Mouse (Mus musculus) kidney, postnatal 0 days (tissue): Measurements from ENCODE around the gene Gm13290. TPM values are rescaled to one million over a fixed set of nuclear protein-coding genes. Genes with fewer than 3 reads are reported as not detected.
A peak's percentile ranks its signal among the peaks of the same experiment; 100 is the strongest.
"Not testable (repeated sequence)": the region's sequence is repeated elsewhere in the genome, so short reads cannot be mapped to it uniquely, and the experiment has no call there.

Experiments used
- ATAC-seq: fragments of 200-750 bp; cut with Nextera tagmentation; replicated peaks from 2 replicates; pipeline ENCODE4 v1.8.0; 2017; ENCODE audit warnings: low read depth, moderate number of reproducible peaks, moderate TSS enrichment, moderate library complexity; ENCODE audit not compliant: low FRiP score
- DNase-seq: peaks from one replicate; pipeline ENCODE4 v3.0.0-alpha.2; 2016; ENCODE audit warnings: low spot score
- H3K27ac ChIP-seq: fragments of 300-500 bp; sonication (generic); 2 replicates; pipeline ENCODE4 v1.5.1; 2014; ENCODE audit warnings: mild to moderate bottlenecking
- H3K27me3 ChIP-seq: fragments of 300-500 bp; sonication (generic); 2 replicates; pipeline ENCODE4 v1.6.1; 2014; ENCODE audit warnings: low read length, mixed read lengths; ENCODE audit not compliant: insufficient read depth
- H3K36me3 ChIP-seq: fragments of 300-500 bp; sonication (generic); 2 replicates; pipeline ENCODE4 v1.6.1; 2014; ENCODE audit warnings: low read length, mixed read lengths; ENCODE audit not compliant: insufficient read depth
- H3K4me1 ChIP-seq: fragments of 300-500 bp; sonication (generic); replicated peaks from 2 replicates; pipeline ENCODE4 v1.6.1; 2014; ENCODE audit warnings: antibody characterized with exemption, low read length, mixed read lengths; ENCODE audit not compliant: insufficient read depth
- H3K4me2 ChIP-seq: fragments of 300-500 bp; sonication (generic); 2 replicates; pipeline ENCODE4 v1.6.1; 2014; ENCODE audit warnings: mild to moderate bottlenecking, low read length, moderate library complexity, mixed read lengths
- H3K4me3 ChIP-seq: fragments of 300-500 bp; sonication (generic); replicated peaks from 2 replicates; pipeline ENCODE4 v1.5.1; 2014; ENCODE audit warnings: low read depth, low read length
- H3K9ac ChIP-seq: fragments of 300-500 bp; sonication (generic); 2 replicates; pipeline ENCODE4 v1.6.1; 2014; ENCODE audit warnings: low read depth, low read length
- H3K9me3 ChIP-seq: fragments of 300-500 bp; sonication (generic); replicated peaks from 2 replicates; pipeline ENCODE4 v1.6.1; 2016; ENCODE audit warnings: low read length, inconsistent platforms, mixed read lengths
- CTCF ChIP-seq: IDR thresholded peaks from 2 replicates; pipeline ENCODE4 v1.5.1; 2016; ENCODE audit warnings: antibody characterized with exemption, low read depth, mild to moderate bottlenecking, moderate library complexity
- WGBS: fragments of 180-500 bp; shearing (Covaris S2); extraction: QIAGEN DNeasy Blood & Tissue Kit; methylation state at CpG from one replicate; pipeline ENCODE4 v1.1.7; 2014; 5-methylcytosine and 5-hydroxymethylcytosine counted together
- polyA plus RNA-seq: library from polyadenylated mRNA; unstranded; fragments of >200 nt; fragmentation: Nextera tagmentation; extraction: Ambion mirVana; gene quantifications from 2 replicates; pipeline ENCODE4 v1.2.1, GENCODE M21; 2015

Gene Gm13290
- polyA plus RNA-seq, 1 experiment from 2014 or later, result 0.49 TPM

DNA sequence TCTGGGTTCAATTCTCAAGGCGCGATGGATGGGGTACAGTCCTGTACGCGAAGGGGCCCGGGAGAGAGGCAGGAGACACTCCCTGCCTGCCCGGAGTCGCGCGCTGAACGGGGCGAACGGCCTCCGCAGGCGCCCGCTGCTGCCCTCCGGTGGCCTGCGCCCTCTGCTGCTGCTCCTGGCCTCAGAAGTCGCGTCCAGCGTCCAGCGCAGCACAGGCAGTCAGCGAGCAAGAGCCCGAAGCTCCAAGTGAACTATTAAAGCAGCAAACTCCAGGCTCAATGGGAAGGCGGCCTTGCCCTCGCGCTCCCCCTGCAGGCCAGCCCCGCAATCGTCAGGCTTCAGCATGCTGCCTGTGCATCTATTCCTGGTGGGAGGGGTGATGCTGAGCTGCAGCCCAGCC, 13.2 kb upstream of the Gm13290 start:
- H3K9me3 ChIP-seq, H3K27me3 ChIP-seq, ATAC-seq, H3K9ac ChIP-seq, H3K36me3 ChIP-seq, H3K4me1 ChIP-seq: not testable (repeated sequence)
- peak; percentile 72 for TF ChIP-seq CTCF
- Histone ChIP-seq H3K27ac (peak overlapping the region; percentile 73), H3K4me3 (peak overlapping the region; percentile 16; the same call in 1 of the 2 replicates), H3K4me2 (peak overlapping the region; percentile 34; the same call in 1 of the 2 replicates)
- under 1% methylated on average over 24 of the region's 28 CpGs for WGBS
- peak; percentile 93 for DNase-seq

- not testable (repeated sequence) for H3K9me3 ChIP-seq, H3K4me2 ChIP-seq, H3K4me1 ChIP-seq, H3K27ac ChIP-seq, H3K9ac ChIP-seq, H3K36me3 ChIP-seq, H3K27me3 ChIP-seq, H3K4me3 ChIP-seq, DNase-seq, ATAC-seq
- WGBS, result 75% methylated on average over 6 of the region's 8 CpGs
- TF ChIP-seq CTCF, result 0 out of 2 replicates have a peak, but pooled peaks have one; percentile 8
Measured at GRCm38 (mm10) chr4:88761776-88762175, 11.9 kb upstream of the Gm13290 start.

DNA sequence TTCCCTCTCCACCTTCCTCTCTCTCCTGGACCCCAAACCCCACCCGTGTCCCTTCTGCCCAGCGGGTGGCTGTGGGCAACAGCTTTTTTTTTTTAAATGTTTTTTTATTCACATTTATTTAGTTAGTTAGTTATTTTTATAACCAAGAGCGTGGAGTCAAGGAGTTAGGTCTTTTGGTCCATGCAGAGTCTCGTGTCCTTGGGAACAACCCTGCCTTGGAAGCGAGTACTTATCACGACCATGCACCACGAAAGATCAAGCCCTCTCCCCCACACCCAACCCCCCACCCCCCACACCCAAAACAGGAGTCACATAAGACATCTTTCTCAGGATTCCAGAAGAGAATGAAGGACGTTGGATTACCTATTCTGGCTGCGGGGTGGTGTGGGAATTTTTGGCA, 11.3 kb upstream of the Gm13290 start:
- ATAC-seq, H3K36me3 ChIP-seq, H3K4me3 ChIP-seq, H3K27ac ChIP-seq, H3K27me3 ChIP-seq, H3K4me2 ChIP-seq, H3K4me1 ChIP-seq, H3K9me3 ChIP-seq, DNase-seq, H3K9ac ChIP-seq: not testable (repeated sequence)
- 53% methylated on average over 9 of the region's 9 CpGs for WGBS

DNA sequence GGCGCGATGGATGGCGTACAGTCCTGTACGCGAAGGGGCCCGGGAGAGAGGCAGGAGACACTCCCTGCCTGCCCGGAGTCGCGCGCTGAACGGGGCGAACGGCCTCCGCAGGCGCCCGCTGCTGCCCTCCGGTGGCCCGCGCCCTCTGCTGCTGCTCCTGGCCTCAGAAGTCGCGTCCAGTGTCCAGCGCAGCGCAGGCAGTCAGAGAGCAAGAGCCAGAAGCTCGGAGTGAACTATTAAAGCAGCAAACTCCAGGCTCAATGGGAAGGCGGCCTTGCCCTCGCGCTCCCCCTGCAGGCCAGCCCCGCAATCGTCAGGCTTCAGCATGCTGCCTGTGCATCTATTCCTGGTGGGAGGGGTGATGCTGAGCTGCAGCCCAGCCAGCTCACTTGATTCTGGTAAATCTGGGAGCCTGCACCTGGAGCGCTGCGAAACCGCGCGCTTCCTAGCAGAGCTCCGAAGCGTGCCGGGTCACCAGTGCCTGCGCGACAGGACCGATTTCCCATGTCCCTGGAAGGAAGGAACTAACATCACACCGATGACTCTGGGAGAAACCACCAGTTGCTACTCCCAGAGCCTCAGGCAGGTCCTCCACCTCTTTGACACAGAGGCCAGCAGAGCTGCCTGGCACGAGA, 10.1 kb upstream of the Gm13290 start:
- peak; percentile 72 for TF ChIP-seq CTCF
- H3K27me3 ChIP-seq, H3K4me3 ChIP-seq, H3K9ac ChIP-seq, ATAC-seq, H3K36me3 ChIP-seq, H3K4me1 ChIP-seq, H3K9me3 ChIP-seq: not testable (repeated sequence)
- H3K4me2 ChIP-seq, result peak overlapping the region; percentile 25; the same call in 1 of the 2 replicates
- peak overlapping the region; percentile 54 for H3K27ac ChIP-seq
- 2% methylated on average over 22 of the region's 42 CpGs for WGBS
- peak; percentile 90 for DNase-seq

DNA sequence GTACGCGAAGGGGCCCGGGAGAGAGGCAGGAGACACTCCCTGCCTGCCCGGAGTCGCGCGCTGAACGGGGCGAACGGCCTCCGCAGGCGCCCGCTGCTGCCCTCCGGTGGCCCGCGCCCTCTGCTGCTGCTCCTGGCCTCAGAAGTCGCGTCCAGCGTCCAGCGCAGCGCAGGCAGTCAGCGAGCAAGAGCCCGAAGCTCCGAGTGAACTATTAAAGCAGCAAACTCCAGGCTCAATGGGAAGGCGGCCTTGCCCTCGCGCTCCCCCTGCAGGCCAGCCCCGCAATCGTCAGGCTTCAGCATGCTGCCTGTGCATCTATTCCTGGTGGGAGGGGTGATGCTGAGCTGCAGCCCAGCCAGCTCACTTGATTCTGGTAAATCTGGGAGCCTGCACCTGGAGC, 3.0 kb downstream of the Gm13290 start, which contains the start of gene Gm13289:
Gene Gm13289 (plus strand): TSS at position 301 of the 400 bp plus-strand sequence.
- not testable (repeated sequence) for H3K9me3 ChIP-seq, H3K4me2 ChIP-seq, H3K4me3 ChIP-seq, H3K27me3 ChIP-seq, H3K4me1 ChIP-seq, ATAC-seq, H3K36me3 ChIP-seq, H3K27ac ChIP-seq, H3K9ac ChIP-seq, DNase-seq
- WGBS, result no CpG with 5 or more reads among the region's 29 CpGs

GRCm38 (mm10) chr4:88779550-88779949, 5.9 kb downstream of the Gm13290 start, which contains the start of gene Gm13272:
Gene Gm13272 (plus strand): TSS chr4:88779850.
- H3K4me2 ChIP-seq, H3K4me3 ChIP-seq, H3K9ac ChIP-seq, H3K36me3 ChIP-seq, DNase-seq, ATAC-seq, H3K27ac ChIP-seq, H3K27me3 ChIP-seq, H3K4me1 ChIP-seq, H3K9me3 ChIP-seq: not testable (repeated sequence)
- no CpG with 5 or more reads among the region's 29 CpGs for WGBS

- H3K36me3 ChIP-seq, H3K9me3 ChIP-seq, H3K27me3 ChIP-seq, DNase-seq, H3K4me2 ChIP-seq, H3K4me3 ChIP-seq, ATAC-seq, H3K4me1 ChIP-seq, H3K9ac ChIP-seq, H3K27ac ChIP-seq: not testable (repeated sequence)
- 50% methylated on average over 15 of the region's 18 CpGs for WGBS
Measured at GRCm38 (mm10) chr4:88780320-88780719, 6.7 kb downstream of the Gm13290 start.

GRCm38 (mm10) chr4:88781831-88782230, 8.2 kb downstream of the Gm13290 start, which contains the start of gene Ifnz:
Gene Ifnz (plus strand): TSS chr4:88782131.
- H3K27me3 ChIP-seq, H3K4me3 ChIP-seq, H3K4me1 ChIP-seq, H3K36me3 ChIP-seq, H3K9ac ChIP-seq, DNase-seq, ATAC-seq, H3K9me3 ChIP-seq: not testable (repeated sequence)
- WGBS, result 25% methylated on average over 3 of the region's 7 CpGs
- Histone ChIP-seq H3K27ac (peak within 1 kb of the TSS; percentile 50; the same call in 1 of the 2 replicates), H3K4me2 (peak within 1 kb of the TSS; percentile 35; the same call in 1 of the 2 replicates)

DNA sequence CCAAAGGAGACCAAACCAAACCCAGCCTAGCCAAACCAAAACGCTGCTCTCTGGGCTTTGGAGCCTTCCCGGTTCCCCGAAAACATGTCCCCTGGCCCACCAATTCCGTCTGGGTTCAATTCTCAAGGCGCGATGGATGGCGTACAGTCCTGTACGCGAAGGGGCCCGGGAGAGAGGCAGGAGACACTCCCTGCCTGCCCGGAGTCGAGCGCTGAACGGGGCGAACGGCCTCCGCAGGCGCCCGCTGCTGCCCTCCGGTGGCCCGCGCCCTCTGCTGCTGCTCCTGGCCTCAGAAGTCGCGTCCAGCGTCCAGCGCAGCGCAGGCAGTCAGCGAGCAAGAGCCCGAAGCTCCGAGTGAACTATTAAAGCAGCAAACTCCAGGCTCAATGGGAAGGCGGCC, 8.7 kb downstream of the Gm13290 start:
- H3K4me3 ChIP-seq, result not testable (repeated sequence)
- peak overlapping the region; percentile 50; the same call in 1 of the 2 replicates for H3K27ac ChIP-seq
- WGBS, result 0% methylated on average over 3 of the region's 31 CpGs

More for the DNA sequence above, 8.7 kb downstream of the Gm13290 start:
- not testable (repeated sequence) for H3K4me1 ChIP-seq, DNase-seq, H3K9me3 ChIP-seq, H3K36me3 ChIP-seq, H3K27me3 ChIP-seq, H3K9ac ChIP-seq, ATAC-seq
- H3K4me2 ChIP-seq, result peak overlapping the region; percentile 35; the same call in 1 of the 2 replicates
